Mouse (Mus musculus): Measurements from ENCODE around the gene Megf11. TPM values are rescaled to one million over a fixed set of nuclear protein-coding genes. Genes with fewer than 3 reads are reported as not detected.
"Not testable (repeated sequence)": the region's sequence is repeated elsewhere in the genome, so short reads cannot be mapped to it uniquely, and the experiment has no call there.

Gene Megf11
- polyA plus RNA-seq, 1 experiment from 2014 or later = 0.65 TPM

- DNase-seq (ENCODE audit: low spot score); H3K9ac ChIP-seq (replicated peaks; ENCODE audit: low read length); H3K4me3 ChIP-seq (ENCODE audit: low read depth, low read length); H3K27ac ChIP-seq (replicated peaks; ENCODE audit: low read depth, low read length); H3K4me1 ChIP-seq (ENCODE audit: control insufficient read depth, insufficient read depth, low read length); ATAC-seq (replicated peaks; ENCODE audit: insufficient number of reproducible peaks, low FRiP score, low TSS enrichment, low read depth); H3K36me3 ChIP-seq (replicated peaks; ENCODE audit: control insufficient read depth, insufficient read depth, low read depth, low read length); H3K4me2 ChIP-seq (ENCODE audit: low read depth, low read length); H3K9me3 ChIP-seq (replicated peaks; ENCODE audit: control insufficient read depth, low read length); H3K27me3 ChIP-seq (ENCODE audit: control insufficient read depth, insufficient read depth, low read length): not testable (repeated sequence)
- WGBS = 34% methylated on average over 7 of the region's 11 CpGs
These were observed 286.2 kb downstream of the Megf11 start for GRCm38 (mm10) chr9:64671341-64672319.

GRCm38 (mm10) chr9:64687122-64688014 is 301.9 kb downstream of the Megf11 start:
- no peak overlapping the region for H3K9ac ChIP-seq (replicated peaks; ENCODE audit: low read length)
- whole genome bisulfite sequencing = 69% methylated on average over 13 of the region's 13 CpGs
- no peaks in the 10 kb centered on the region for H3K36me3 ChIP-seq (replicated peaks; ENCODE audit: control insufficient read depth, insufficient read depth, low read depth, low read length)
- no peaks in the 10 kb centered on the region for H3K9me3 ChIP-seq (replicated peaks; ENCODE audit: control insufficient read depth, low read length)
- H3K27ac ChIP-seq (replicated peaks; ENCODE audit: low read depth, low read length) = no peak overlapping the region
- no peak overlapping the region for H3K4me3 ChIP-seq (ENCODE audit: low read depth, low read length)
- ATAC-seq (replicated peaks; ENCODE audit: insufficient number of reproducible peaks, low FRiP score, low TSS enrichment, low read depth) (no peak), DNase-seq (ENCODE audit: low spot score) (no peak)
- H3K4me1 ChIP-seq (ENCODE audit: control insufficient read depth, insufficient read depth, low read length) = no peaks in the 10 kb centered on the region
- no peaks in the 10 kb centered on the region for H3K27me3 ChIP-seq (ENCODE audit: control insufficient read depth, insufficient read depth, low read length)
- H3K4me2 ChIP-seq (ENCODE audit: low read depth, low read length) = no peak overlapping the region

- ATAC-seq (replicated peaks; ENCODE audit: insufficient number of reproducible peaks, low FRiP score, low TSS enrichment, low read depth) (no peak), DNase-seq (ENCODE audit: low spot score) (no peak)
- H3K4me3 ChIP-seq (ENCODE audit: low read depth, low read length) = no peak overlapping the region
- 73% methylated on average over 1 of the region's 1 CpGs for WGBS
- no peaks in the 10 kb centered on the region for H3K4me1 ChIP-seq (ENCODE audit: control insufficient read depth, insufficient read depth, low read length)
- no peaks in the 10 kb centered on the region for H3K27me3 ChIP-seq (ENCODE audit: control insufficient read depth, insufficient read depth, low read length)
- no peak overlapping the region for H3K27ac ChIP-seq (replicated peaks; ENCODE audit: low read depth, low read length)
- H3K36me3 ChIP-seq (replicated peaks; ENCODE audit: control insufficient read depth, insufficient read depth, low read depth, low read length) = no peaks in the 10 kb centered on the region
- H3K4me2 ChIP-seq (ENCODE audit: low read depth, low read length) = no peak overlapping the region
- H3K9me3 ChIP-seq (replicated peaks; ENCODE audit: control insufficient read depth, low read length) = no peaks in the 10 kb centered on the region
- H3K9ac ChIP-seq (replicated peaks; ENCODE audit: low read length) = no peak overlapping the region
These were observed 302.6 kb downstream of the Megf11 start for GRCm38 (mm10) chr9:64688015-64688394.

GRCm38 (mm10) chr9:64690771-64691170 is 305.3 kb downstream of the Megf11 start:
- H3K9ac ChIP-seq (replicated peaks; ENCODE audit: low read length) = no peak overlapping the region
- ATAC-seq (replicated peaks; ENCODE audit: insufficient number of reproducible peaks, low FRiP score, low TSS enrichment, low read depth) = no peak
- WGBS = 88% methylated on average over 2 of the region's 2 CpGs

GRCm38 (mm10) chr9:64691176-64691575 is 305.8 kb downstream of the Megf11 start:
- Histone ChIP-seq H3K27me3 (ENCODE audit: control insufficient read depth, insufficient read depth, low read length) (no peaks in the 10 kb centered on the region), H3K27ac (replicated peaks; ENCODE audit: low read depth, low read length) (no peak overlapping the region), H3K4me2 (ENCODE audit: low read depth, low read length) (no peak overlapping the region), H3K36me3 (replicated peaks; ENCODE audit: control insufficient read depth, insufficient read depth, low read depth, low read length) (no peaks in the 10 kb centered on the region), H3K4me1 (ENCODE audit: control insufficient read depth, insufficient read depth, low read length) (no peaks in the 10 kb centered on the region), H3K9ac (replicated peaks; ENCODE audit: low read length) (no peak overlapping the region), H3K9me3 (replicated peaks; ENCODE audit: control insufficient read depth, low read length) (no peaks in the 10 kb centered on the region), H3K4me3 (ENCODE audit: low read depth, low read length) (no peak overlapping the region)
- DNase-seq (ENCODE audit: low spot score) (peak; percentile 73), ATAC-seq (replicated peaks; ENCODE audit: insufficient number of reproducible peaks, low FRiP score, low TSS enrichment, low read depth) (peak; percentile 72; the same call in 1 of the 2 replicates)
- 1% methylated on average over 7 of the region's 7 CpGs for WGBS

More at GRCm38 (mm10) chr9:64690771-64691170, 305.3 kb downstream of the Megf11 start:
- Histone ChIP-seq H3K36me3 (replicated peaks; ENCODE audit: control insufficient read depth, insufficient read depth, low read depth, low read length) (no peaks in the 10 kb centered on the region), H3K4me1 (ENCODE audit: control insufficient read depth, insufficient read depth, low read length) (no peaks in the 10 kb centered on the region), H3K27me3 (ENCODE audit: control insufficient read depth, insufficient read depth, low read length) (no peaks in the 10 kb centered on the region), H3K27ac (replicated peaks; ENCODE audit: low read depth, low read length) (no peak overlapping the region), H3K4me2 (ENCODE audit: low read depth, low read length) (no peak overlapping the region), H3K4me3 (ENCODE audit: low read depth, low read length) (no peak overlapping the region), H3K9me3 (replicated peaks; ENCODE audit: control insufficient read depth, low read length) (no peaks in the 10 kb centered on the region)
- DNase-seq (ENCODE audit: low spot score) = no peak

GRCm38 (mm10) chr9:64693094-64693493 is 307.7 kb downstream of the Megf11 start:
- ATAC-seq (replicated peaks; ENCODE audit: insufficient number of reproducible peaks, low FRiP score, low TSS enrichment, low read depth) = no peak
- H3K27ac ChIP-seq (replicated peaks; ENCODE audit: low read depth, low read length) = no peak overlapping the region
- H3K4me1 ChIP-seq (ENCODE audit: control insufficient read depth, insufficient read depth, low read length) = no peaks in the 10 kb centered on the region
- DNase-seq (ENCODE audit: low spot score) = no peak
- no peaks in the 10 kb centered on the region for H3K27me3 ChIP-seq (ENCODE audit: control insufficient read depth, insufficient read depth, low read length)
- 80% methylated on average over 2 of the region's 2 CpGs for WGBS
- H3K4me3 ChIP-seq (ENCODE audit: low read depth, low read length) = no peak overlapping the region
- H3K9ac ChIP-seq (replicated peaks; ENCODE audit: low read length) = no peak overlapping the region
- no peak overlapping the region for H3K4me2 ChIP-seq (ENCODE audit: low read depth, low read length)
- H3K9me3 ChIP-seq (replicated peaks; ENCODE audit: control insufficient read depth, low read length) = no peaks in the 10 kb centered on the region
- H3K36me3 ChIP-seq (replicated peaks; ENCODE audit: control insufficient read depth, insufficient read depth, low read depth, low read length) = no peaks in the 10 kb centered on the region

- Histone ChIP-seq H3K4me2 (ENCODE audit: low read depth, low read length) (no peak overlapping the region), H3K27me3 (ENCODE audit: control insufficient read depth, insufficient read depth, low read length) (no peaks in the 10 kb centered on the region), H3K9me3 (replicated peaks; ENCODE audit: control insufficient read depth, low read length) (no peaks in the 10 kb centered on the region), H3K4me1 (ENCODE audit: control insufficient read depth, insufficient read depth, low read length) (no peaks in the 10 kb centered on the region), H3K27ac (replicated peaks; ENCODE audit: low read depth, low read length) (no peak overlapping the region), H3K4me3 (ENCODE audit: low read depth, low read length) (no peak overlapping the region), H3K36me3 (replicated peaks; ENCODE audit: control insufficient read depth, insufficient read depth, low read depth, low read length) (no peaks in the 10 kb centered on the region), H3K9ac (replicated peaks; ENCODE audit: low read length) (no peak overlapping the region)
- ATAC-seq (replicated peaks; ENCODE audit: insufficient number of reproducible peaks, low FRiP score, low TSS enrichment, low read depth) = no peak
- no peak for DNase-seq (ENCODE audit: low spot score)
- WGBS = 72% methylated on average over 1 of the region's 1 CpGs
These were observed 309.8 kb downstream of the Megf11 start for GRCm38 (mm10) chr9:64695266-64695665.
